Mouse (Mus musculus): ENCODE results near the gene Fcgr1. TPM values are rescaled to one million over a fixed set of nuclear protein-coding genes. Genes with fewer than 3 reads are reported as not detected.
"Not testable (repeated sequence)": the region's sequence is repeated elsewhere in the genome, so short reads cannot be mapped to it uniquely, and the experiment has no call there.

Gene Fcgr1
- polyA plus RNA-seq, 1 experiment from 2014 or later = 5.3 TPM

- Histone ChIP-seq H3K4me3 (ENCODE audit: low read depth, low read length) (no peak overlapping the region), H3K9ac (ENCODE audit: low read depth, low read length) (no peak overlapping the region), H3K36me3 (ENCODE audit: control insufficient read depth, insufficient read depth, low read length) (no peaks in the 10 kb centered on the region), H3K4me2 (ENCODE audit: low read depth, low read length) (no peak overlapping the region), H3K4me1 (ENCODE audit: control insufficient read depth, insufficient read depth, low read length) (0 out of 2 replicates have a peak, but pooled peaks cover 2% of the 10 kb centered on the region), H3K27ac (replicated peaks; ENCODE audit: low read depth, low read length) (no peak overlapping the region), H3K27me3 (replicated peaks; ENCODE audit: control insufficient read depth, insufficient read depth, low read length) (no peaks in the 10 kb centered on the region), H3K9me3 (ENCODE audit: control insufficient read depth, low read length) (no peaks in the 10 kb centered on the region)
- 87% methylated on average over 17 of the region's 17 CpGs for WGBS
- ATAC-seq (ENCODE audit: low read depth) = no peak
- no peak for DNase-seq (ENCODE audit: low spot score)
Observed at GRCm38 (mm10) chr3:96273591-96274465, 19.9 kb downstream of the Fcgr1 start.

- Histone ChIP-seq H3K9ac (ENCODE audit: low read depth, low read length) (peak within 1 kb of the TSS; percentile 80), H3K4me1 (ENCODE audit: control insufficient read depth, insufficient read depth, low read length) (peaks cover 5% of the 10 kb centered on the region), H3K4me3 (ENCODE audit: low read depth, low read length) (peak within 1 kb of the TSS; percentile 50), H3K27ac (replicated peaks; ENCODE audit: low read depth, low read length) (peak within 1 kb of the TSS; percentile 98), H3K27me3 (replicated peaks; ENCODE audit: control insufficient read depth, insufficient read depth, low read length) (no peaks in the 10 kb centered on the region), H3K36me3 (ENCODE audit: control insufficient read depth, insufficient read depth, low read length) (no peaks in the 10 kb centered on the region), H3K9me3 (ENCODE audit: control insufficient read depth, low read length) (no peaks in the 10 kb centered on the region), H3K4me2 (ENCODE audit: low read depth, low read length) (peak within 1 kb of the TSS; percentile 79)
- ATAC-seq (ENCODE audit: low read depth) (peak; percentile 95), DNase-seq (ENCODE audit: low spot score) (peak; percentile 100)
- under 1% methylated on average over 45 of the region's 45 CpGs for WGBS
Observed at GRCm38 (mm10) chr3:96269511-96270474, 24.0 kb downstream of the Fcgr1 start, which contains the start of gene Hist2h2bb. Gene Hist2h2bb, plus strand, starts transcription at chr3:96269752.

- not testable (repeated sequence) for H3K27me3 ChIP-seq (replicated peaks; ENCODE audit: control insufficient read depth, insufficient read depth, low read length); H3K36me3 ChIP-seq (ENCODE audit: control insufficient read depth, insufficient read depth, low read length); H3K9me3 ChIP-seq (ENCODE audit: control insufficient read depth, low read length); DNase-seq (ENCODE audit: low spot score)
- Histone ChIP-seq H3K4me3 (ENCODE audit: low read depth, low read length) (peak overlapping the region; percentile 50), H3K4me2 (ENCODE audit: low read depth, low read length) (peak overlapping the region; percentile 79), H3K27ac (replicated peaks; ENCODE audit: low read depth, low read length) (peak overlapping the region; percentile 98), H3K9ac (ENCODE audit: low read depth, low read length) (peak overlapping the region; percentile 71), H3K4me1 (ENCODE audit: control insufficient read depth, insufficient read depth, low read length) (peaks cover 14% of the 10 kb centered on the region)
- under 1% methylated on average over 8 of the region's 44 CpGs for WGBS
- peak; percentile 5 for ATAC-seq (ENCODE audit: low read depth)
Observed at GRCm38 (mm10) chr3:96268776-96269378, 24.9 kb downstream of the Fcgr1 start.

- Histone ChIP-seq H3K27me3 (replicated peaks; ENCODE audit: control insufficient read depth, insufficient read depth, low read length) (no peaks in the 10 kb centered on the region), H3K27ac (replicated peaks; ENCODE audit: low read depth, low read length) (peak within 1 kb of the TSS; percentile 98), H3K4me3 (ENCODE audit: low read depth, low read length) (peak within 1 kb of the TSS; percentile 50), H3K4me1 (ENCODE audit: control insufficient read depth, insufficient read depth, low read length) (peaks cover 15% of the 10 kb centered on the region), H3K9me3 (ENCODE audit: control insufficient read depth, low read length) (no peaks in the 10 kb centered on the region), H3K36me3 (ENCODE audit: control insufficient read depth, insufficient read depth, low read length) (no peaks in the 10 kb centered on the region), H3K9ac (ENCODE audit: low read depth, low read length) (peak within 1 kb of the TSS; percentile 71), H3K4me2 (ENCODE audit: low read depth, low read length) (peak within 1 kb of the TSS; percentile 79)
- ATAC-seq (ENCODE audit: low read depth) (peak; percentile 72), DNase-seq (ENCODE audit: low spot score) (peak; percentile 97)
- 24% methylated on average over 28 of the region's 30 CpGs for WGBS
Observed at GRCm38 (mm10) chr3:96268051-96268775, 25.6 kb downstream of the Fcgr1 start, which contains the start of gene Hist2h3b. Gene Hist2h3b, plus strand, starts transcription at chr3:96268654.

- DNase-seq (ENCODE audit: low spot score) = no peak
- no peak overlapping the region; the same call in 1 of the 2 replicates for H3K4me3 ChIP-seq (ENCODE audit: low read depth, low read length)
- peak overlapping the region; percentile 55 for H3K4me2 ChIP-seq (ENCODE audit: low read depth, low read length)
- no peaks in the 10 kb centered on the region for H3K9me3 ChIP-seq (ENCODE audit: control insufficient read depth, low read length)
- ATAC-seq (ENCODE audit: low read depth) = no peak
- H3K9ac ChIP-seq (ENCODE audit: low read depth, low read length) = no peak overlapping the region
- peak overlapping the region; percentile 94 for H3K27ac ChIP-seq (replicated peaks; ENCODE audit: low read depth, low read length)
- peaks cover 15% of the 10 kb centered on the region for H3K4me1 ChIP-seq (ENCODE audit: control insufficient read depth, insufficient read depth, low read length)
- H3K36me3 ChIP-seq (ENCODE audit: control insufficient read depth, insufficient read depth, low read length) = no peaks in the 10 kb centered on the region
- WGBS = 77% methylated on average over 4 of the region's 4 CpGs
- H3K27me3 ChIP-seq (replicated peaks; ENCODE audit: control insufficient read depth, insufficient read depth, low read length) = no peaks in the 10 kb centered on the region
Observed at GRCm38 (mm10) chr3:96267541-96267940, 26.2 kb downstream of the Fcgr1 start.

- H3K4me3 ChIP-seq (ENCODE audit: low read depth, low read length) = no peak overlapping the region
Observed at GRCm38 (mm10) chr3:96266132-96266710, 27.5 kb downstream of the Fcgr1 start.

GRCm38 (mm10) chr3:96264404-96264949 lies 29.3 kb downstream of the Fcgr1 start:
- peak overlapping the region; percentile 59; the same call in 1 of the 2 replicates for H3K4me3 ChIP-seq (ENCODE audit: low read depth, low read length)
- peak overlapping the region; percentile 75 for H3K9ac ChIP-seq (ENCODE audit: low read depth, low read length)
- H3K4me2 ChIP-seq (ENCODE audit: low read depth, low read length) = peak overlapping the region; percentile 76
- H3K27ac ChIP-seq (replicated peaks; ENCODE audit: low read depth, low read length) = peak overlapping the region; percentile 99
- WGBS = 72% methylated on average over 7 of the region's 7 CpGs
- peaks cover 18% of the 10 kb centered on the region for H3K4me1 ChIP-seq (ENCODE audit: control insufficient read depth, insufficient read depth, low read length)
- H3K36me3 ChIP-seq (ENCODE audit: control insufficient read depth, insufficient read depth, low read length) = no peaks in the 10 kb centered on the region
- no peaks in the 10 kb centered on the region for H3K27me3 ChIP-seq (replicated peaks; ENCODE audit: control insufficient read depth, insufficient read depth, low read length)
- ATAC-seq (ENCODE audit: low read depth) (no peak), DNase-seq (ENCODE audit: low spot score) (no peak)
- no peaks in the 10 kb centered on the region for H3K9me3 ChIP-seq (ENCODE audit: control insufficient read depth, low read length)

More at GRCm38 (mm10) chr3:96266132-96266710, 27.5 kb downstream of the Fcgr1 start:
- peaks cover 18% of the 10 kb centered on the region for H3K4me1 ChIP-seq (ENCODE audit: control insufficient read depth, insufficient read depth, low read length)
- no peak overlapping the region for H3K9ac ChIP-seq (ENCODE audit: low read depth, low read length)
- H3K4me2 ChIP-seq (ENCODE audit: low read depth, low read length) = no peak overlapping the region
- H3K9me3 ChIP-seq (ENCODE audit: control insufficient read depth, low read length) = no peaks in the 10 kb centered on the region
- WGBS = 85% methylated on average over 8 of the region's 8 CpGs
- no peaks in the 10 kb centered on the region for H3K36me3 ChIP-seq (ENCODE audit: control insufficient read depth, insufficient read depth, low read length)
- ATAC-seq (ENCODE audit: low read depth) (no peak), DNase-seq (ENCODE audit: low spot score) (no peak)
- no peak overlapping the region for H3K27ac ChIP-seq (replicated peaks; ENCODE audit: low read depth, low read length)
- no peaks in the 10 kb centered on the region for H3K27me3 ChIP-seq (replicated peaks; ENCODE audit: control insufficient read depth, insufficient read depth, low read length)

All from embryonic facial prominence, embryonic 14.5 days (tissue).